Mouse (Mus musculus): ENCODE measurements at regions not wholly inside any gene's neighbourhood (a gene's known extent, or its start where the extent isn't known, plus 50 kb on each side); places are given as distances from the start of the nearest gene placed in this dataset.

GRCm38 (mm10) chr5:28520800-28521707 lies 54.0 kb upstream of the Shh start:
- Histone ChIP-seq H3K4me3 (ENCODE audit: low read depth, low read length) (no peak overlapping the region), H3K36me3 (ENCODE audit: control insufficient read depth, insufficient read depth, low read length) (no peaks in the 10 kb centered on the region), H3K9ac (ENCODE audit: low read length) (no peak overlapping the region), H3K27ac (ENCODE audit: low read depth, low read length) (no peak overlapping the region), H3K4me2 (ENCODE audit: low read depth) (no peak overlapping the region), H3K9me3 (ENCODE audit: control insufficient read depth, low read length) (no peaks in the 10 kb centered on the region), H3K4me1 (ENCODE audit: control insufficient read depth, insufficient read depth, low read length) (no peaks in the 10 kb centered on the region; the same call in 1 of the 2 replicates), H3K27me3 (ENCODE audit: control insufficient read depth, insufficient read depth, low read length) (no peaks in the 10 kb centered on the region)
- DNase-seq (ENCODE audit: low spot score) = no peak
- WGBS = 55% methylated on average over 9 of the region's 9 CpGs
- no peak for ATAC-seq (ENCODE audit: insufficient read depth, low FRiP score, low TSS enrichment)

GRCm38 (mm10) chr5:28519059-28519543 lies 52.0 kb upstream of the Shh start:
- Histone ChIP-seq H3K4me1 (ENCODE audit: control insufficient read depth, insufficient read depth, low read length) (no peaks in the 10 kb centered on the region; the same call in 1 of the 2 replicates), H3K36me3 (ENCODE audit: control insufficient read depth, insufficient read depth, low read length) (no peaks in the 10 kb centered on the region), H3K27me3 (ENCODE audit: control insufficient read depth, insufficient read depth, low read length) (no peaks in the 10 kb centered on the region), H3K4me3 (ENCODE audit: low read depth, low read length) (no peak overlapping the region), H3K4me2 (ENCODE audit: low read depth) (no peak overlapping the region), H3K27ac (ENCODE audit: low read depth, low read length) (no peak overlapping the region), H3K9me3 (ENCODE audit: control insufficient read depth, low read length) (no peaks in the 10 kb centered on the region), H3K9ac (ENCODE audit: low read length) (no peak overlapping the region)
- 93% methylated on average over 3 of the region's 3 CpGs for WGBS
- DNase-seq (ENCODE audit: low spot score) = no peak
- ATAC-seq (ENCODE audit: insufficient read depth, low FRiP score, low TSS enrichment) = no peak

Data from neural tube, embryonic 11.5 days (tissue).